Mouse (Mus musculus) liver, postnatal 0 days (tissue): ENCODE measurements around the gene Zfhx2.

Experiments
- CTCF ChIP-seq: sonication (generic); IDR thresholded peaks from 2 replicates; pipeline ENCODE4 v1.5.1; 2016; ENCODE audit warnings: antibody characterized with exemption, low read depth
- EP300 ChIP-seq: IDR thresholded peaks from 2 replicates; pipeline ENCODE4 v1.6.1; 2016; ENCODE audit warnings: antibody characterized with exemption, low read depth, mild to moderate bottlenecking

GRCm38 (mm10) chr14:55114759-55115701 lies 22.9 kb upstream of the Zfhx2 start:
- TF ChIP-seq CTCF (peak; percentile 29), EP300 (no peak)
